Mouse (Mus musculus) spleen, postnatal 10 days (tissue): ENCODE measurements around the gene Nxf1.
A peak's percentile ranks its signal among the peaks of the same experiment; 100 is the strongest.
"Not testable (repeated sequence)": the region's sequence is repeated elsewhere in the genome, so short reads cannot be mapped to it uniquely, and the experiment has no call there.

ENCODE experiments used
- DNase-seq, 2 experiments: peaks; one replicate each; pipeline ENCODE4 v3.0.0; 2021 to 2022; ENCODE audit warnings: low spot score in 2 of 2

Gene Nxf1

GRCm38 (mm10) chr19:8724392-8724791, 32.5 kb upstream of the Nxf1 start:
- DNase-seq = no peak

GRCm38 (mm10) chr19:8725081-8725613, 31.7 kb upstream of the Nxf1 start:
- no peak for DNase-seq

- DNase-seq = no peak
Observed at GRCm38 (mm10) chr19:8726609-8727390, 30.1 kb upstream of the Nxf1 start.

GRCm38 (mm10) chr19:8727495-8728114, 29.3 kb upstream of the Nxf1 start:
- no peak for DNase-seq

GRCm38 (mm10) chr19:8728335-8729099, 28.4 kb upstream of the Nxf1 start:
- not testable (repeated sequence) for DNase-seq

- DNase-seq = no peak
Observed at GRCm38 (mm10) chr19:8734334-8734733, 22.5 kb upstream of the Nxf1 start.

- DNase-seq = peak; percentile 86 to 94
Observed at GRCm38 (mm10) chr19:8735389-8736159, 21.3 kb upstream of the Nxf1 start, which contains the start of gene Wdr74. TSS of gene Wdr74 (plus strand) at chr19:8735827.

GRCm38 (mm10) chr19:8736160-8736467, 20.8 kb upstream of the Nxf1 start:
- DNase-seq = no peak

- no peak for DNase-seq
Observed at GRCm38 (mm10) chr19:8738911-8739310, 18.0 kb upstream of the Nxf1 start.

GRCm38 (mm10) chr19:8739646-8740045, 17.2 kb upstream of the Nxf1 start:
- DNase-seq = no peak

- DNase-seq = no peak
Observed at GRCm38 (mm10) chr19:8740603-8741002, 16.3 kb upstream of the Nxf1 start, which contains the start of gene 1700092M07Rik. TSS of gene 1700092M07Rik (plus strand) at chr19:8740718.

GRCm38 (mm10) chr19:8741243-8741869, 15.5 kb upstream of the Nxf1 start, which contains the start of gene Stx5a:
TSS of gene Stx5a (plus strand) at chr19:8741413.
- peak; percentile 96 for DNase-seq

GRCm38 (mm10) chr19:8742176-8742575, 14.7 kb upstream of the Nxf1 start:
- DNase-seq = peak; percentile 42 to 47

- DNase-seq = no peak
Observed at GRCm38 (mm10) chr19:8745382-8745781, 11.5 kb upstream of the Nxf1 start.

GRCm38 (mm10) chr19:8747368-8747767, 9.5 kb upstream of the Nxf1 start:
- no peak for DNase-seq

GRCm38 (mm10) chr19:8755652-8756051, 1.2 kb upstream of the Nxf1 start:
- DNase-seq = no peak

GRCm38 (mm10) chr19:8757471-8757998, 662 bp downstream of the Nxf1 start:
- DNase-seq = no peak

- no peak for DNase-seq
Observed at GRCm38 (mm10) chr19:8758899-8759298, 2.0 kb downstream of the Nxf1 start.

- peak in 1 of 2 experiments; percentile 50 for DNase-seq
Observed at GRCm38 (mm10) chr19:8760757-8761156, 3.9 kb downstream of the Nxf1 start.

GRCm38 (mm10) chr19:8763276-8763675, 6.4 kb downstream of the Nxf1 start:
- no peak for DNase-seq

GRCm38 (mm10) chr19:8765562-8765961, 8.7 kb downstream of the Nxf1 start:
- DNase-seq = no peak
